Mouse (Mus musculus) liver, adult 2 months (tissue): ENCODE data around the gene Safb2. TPM values are rescaled to one million over a fixed set of nuclear protein-coding genes. Genes with fewer than 3 reads are reported as not detected.

Experiments
- DNase-seq: peaks from one replicate; pipeline ENCODE4 v3.0.0-alpha.2; 2011; ENCODE audit warnings: low read depth, low spot score; ENCODE audit errors: extremely low read depth
- H3K27ac ChIP-seq: fragments of 200-500 bp; replicated peaks from 2 replicates; pipeline ENCODE4 v1.5.1; 2012; ENCODE audit warnings: low read depth, mild to moderate bottlenecking, control low read depth, inconsistent platforms, low read length; ENCODE audit not compliant: insufficient read depth
- H3K27me3 ChIP-seq: fragments of 200-500 bp; 2 replicates; pipeline ENCODE4 v1.6.1; 2012; ENCODE audit warnings: mild to moderate bottlenecking, moderate library complexity, low read length, inconsistent platforms; ENCODE audit not compliant: control insufficient read depth, insufficient read depth
- H3K36me3 ChIP-seq: fragments of 200-500 bp; 2 replicates; pipeline ENCODE4 v1.6.1; 2012; ENCODE audit warnings: low read length, inconsistent platforms; ENCODE audit not compliant: control insufficient read depth, insufficient read depth
- H3K4me1 ChIP-seq: fragments of 200-500 bp; 2 replicates; pipeline ENCODE4 v1.6.1; 2011; ENCODE audit warnings: low read length; ENCODE audit not compliant: control insufficient read depth, insufficient read depth
- H3K4me3 ChIP-seq: fragments of 200-500 bp; 2 replicates; pipeline ENCODE4 v1.5.1; 2011; ENCODE audit warnings: low read depth, mild to moderate bottlenecking, control low read depth, low read length, moderate library complexity; ENCODE audit not compliant: insufficient read depth
- H3K79me2 ChIP-seq: fragments of 200-500 bp; 2 replicates; pipeline ENCODE4 v1.6.1; 2012; ENCODE audit warnings: inconsistent platforms, mild to moderate bottlenecking, low read length, moderate library complexity; ENCODE audit not compliant: control insufficient read depth, insufficient read depth
- H3K9ac ChIP-seq: fragments of 200-500 bp; 2 replicates; pipeline ENCODE4 v1.6.1; 2012; ENCODE audit warnings: low read depth, mild to moderate bottlenecking, control low read depth, inconsistent platforms, low read length
- CTCF ChIP-seq: fragments of 200-500 bp; IDR thresholded peaks from 2 replicates; pipeline ENCODE4 v1.5.1; 2011; ENCODE audit warnings: low read depth, low read length, control low read depth
- POLR2A ChIP-seq: fragments of 200-500 bp; IDR thresholded peaks from 2 replicates; pipeline ENCODE4 v1.6.1; 2011; ENCODE audit warnings: low read length, control low read depth; ENCODE audit not compliant: insufficient read depth; ENCODE audit errors: extremely low read depth
- WGBS: fragments of 180-500 bp; shearing (Covaris S2); methylation state at CpG from one replicate; pipeline ENCODE4 v1.1.7; 2018; 5-methylcytosine and 5-hydroxymethylcytosine counted together
- polyA plus RNA-seq: library from polyadenylated mRNA; depleted of rRNA; stranded (reverse); fragments of >200 nt; gene quantifications from 2 replicates; pipeline ENCODE4 v1.2.3, GENCODE M21; 2012; rRNA removed
- total RNA-seq: library from RNA; depleted of rRNA; stranded (reverse); fragments of >200 nt; gene quantifications from 2 replicates; pipeline ENCODE4 v1.2.3, GENCODE M21; 2014; rRNA removed

Safb2 gene
- total and polyA plus RNA-seq, 2 experiments: 32.8 to 62.3 TPM

DNA sequence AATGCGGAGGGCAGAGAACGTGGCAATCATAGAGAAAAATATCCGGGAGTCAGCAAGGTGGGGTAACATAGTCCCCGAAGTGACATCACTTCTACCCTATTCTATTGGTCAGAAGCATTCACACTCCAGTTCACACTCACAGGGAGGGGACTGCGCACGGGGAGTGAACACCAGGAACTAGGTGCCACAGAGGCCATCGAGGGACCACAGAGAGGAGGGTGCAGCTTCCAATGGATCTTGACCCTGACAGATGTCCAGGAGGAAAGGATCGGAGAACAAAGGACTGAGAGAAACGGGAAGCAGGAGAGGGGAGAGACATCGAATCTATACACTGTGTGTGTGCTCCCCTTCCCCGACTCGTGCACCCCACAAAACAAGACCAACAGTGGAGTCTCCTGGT is 69.5 kb downstream of the Safb2 start:
- no peaks in the 10 kb centered on the region for H3K36me3 ChIP-seq
- TF ChIP-seq POLR2A: no peak
- TF ChIP-seq CTCF: no peak
- no peaks in the 10 kb centered on the region for H3K79me2 ChIP-seq
- H3K27me3 ChIP-seq: peaks cover 23% of the 10 kb centered on the region
- no peak overlapping the region for H3K9ac ChIP-seq
- 61% methylated on average over 12 of the region's 12 CpGs for WGBS
- H3K4me1 ChIP-seq: peaks cover 2% of the 10 kb centered on the region; the same call in 1 of the 2 replicates
- H3K4me3 ChIP-seq: no peak overlapping the region
- H3K27ac ChIP-seq: no peak overlapping the region
- no peak for DNase-seq

DNA sequence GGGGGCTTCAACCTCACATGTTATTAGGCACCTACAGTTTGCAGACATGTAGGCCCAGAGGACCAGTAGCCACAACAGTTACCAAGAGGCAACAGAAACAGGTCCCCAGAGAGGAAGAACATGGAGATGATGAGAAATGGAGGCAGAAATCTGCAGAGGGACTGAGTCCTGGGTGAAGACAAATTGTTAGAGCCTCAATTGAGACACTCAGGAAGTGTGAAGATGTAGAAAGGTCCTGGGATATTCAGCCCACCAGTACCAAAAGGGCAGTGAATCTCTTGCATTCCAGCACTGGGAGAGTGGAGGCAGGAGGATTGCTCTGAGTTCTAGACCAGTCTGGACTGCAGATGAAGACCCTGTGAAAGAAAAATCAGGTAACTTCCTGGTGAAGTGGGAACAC is 70.1 kb downstream of the Safb2 start:
- Histone ChIP-seq H3K27me3 (peaks cover 23% of the 10 kb centered on the region), H3K79me2 (no peaks in the 10 kb centered on the region), H3K27ac (no peak overlapping the region), H3K9ac (no peak overlapping the region), H3K4me3 (no peak overlapping the region), H3K36me3 (no peaks in the 10 kb centered on the region), H3K4me1 (peaks cover 2% of the 10 kb centered on the region; the same call in 1 of the 2 replicates)
- TF ChIP-seq CTCF: no peak
- TF ChIP-seq POLR2A: no peak
- DNase-seq: no peak

DNA sequence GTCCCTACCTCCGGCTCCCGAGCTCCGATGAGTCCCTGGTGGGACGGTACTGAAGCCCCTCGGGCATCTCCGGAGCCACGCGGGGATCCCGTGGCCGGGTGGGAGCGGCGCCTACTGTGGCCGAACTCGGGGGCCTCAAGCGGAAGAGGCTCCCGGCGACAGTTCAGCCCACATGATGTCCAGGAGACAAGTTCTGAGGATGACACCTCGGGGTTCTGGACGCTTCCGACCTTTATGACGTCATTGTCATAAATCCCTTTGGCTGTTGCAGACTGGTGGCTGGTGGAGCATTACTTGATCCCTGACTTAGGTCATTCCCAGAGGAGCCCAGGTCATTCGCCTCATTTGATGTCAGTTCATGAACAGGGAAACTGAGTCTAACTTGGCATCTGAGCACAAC is 72.1 kb downstream of the Safb2 start, which contains the start of gene Znrf4:
TSS of gene Znrf4 (minus strand) at position 122 of the 400 bp plus-strand sequence.
- H3K27me3 ChIP-seq: peaks cover 23% of the 10 kb centered on the region

DNA sequence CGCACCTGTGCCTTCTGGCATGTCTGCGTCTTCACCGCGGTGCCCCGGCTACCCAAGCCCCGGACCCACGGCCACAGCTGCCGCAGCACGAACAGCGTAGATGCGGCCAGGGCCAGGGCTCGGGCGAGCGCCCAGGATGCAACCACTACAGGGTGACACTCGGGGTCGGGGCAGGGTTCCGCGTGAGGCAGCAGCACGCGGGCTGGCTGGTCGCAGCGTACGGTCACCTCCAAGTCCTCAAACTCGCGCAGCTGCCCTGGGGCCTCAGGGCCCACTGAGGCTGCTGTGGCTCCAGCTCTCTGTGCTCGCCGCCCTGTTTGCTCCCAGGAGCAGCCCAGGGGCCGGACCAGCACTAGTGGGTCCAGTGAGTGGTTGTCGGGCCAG is 72.7 kb downstream of the Safb2 start:
- Histone ChIP-seq H3K79me2 (no peaks in the 10 kb centered on the region), H3K4me1 (peaks cover 5% of the 10 kb centered on the region), H3K27me3 (peaks cover 23% of the 10 kb centered on the region), H3K4me3 (no peak overlapping the region), H3K27ac (no peak overlapping the region), H3K9ac (no peak overlapping the region), H3K36me3 (no peaks in the 10 kb centered on the region)
- no peak for DNase-seq
- TF ChIP-seq CTCF (no peak), POLR2A (no peak)
- 23% methylated on average over 29 of the region's 29 CpGs for WGBS

More for the DNA sequence above, 72.1 kb downstream of the Safb2 start, which contains the start of gene Znrf4:
- Histone ChIP-seq H3K36me3 (no peaks in the 10 kb centered on the region), H3K9ac (no peak within 1 kb of the TSS), H3K4me3 (no peak within 1 kb of the TSS), H3K79me2 (no peaks in the 10 kb centered on the region), H3K27ac (no peak within 1 kb of the TSS), H3K4me1 (peaks cover 4% of the 10 kb centered on the region; the same call in 1 of the 2 replicates)
- no peak for DNase-seq
- 62% methylated on average over 22 of the region's 22 CpGs for WGBS
- TF ChIP-seq POLR2A (no peak), CTCF (no peak)

DNA sequence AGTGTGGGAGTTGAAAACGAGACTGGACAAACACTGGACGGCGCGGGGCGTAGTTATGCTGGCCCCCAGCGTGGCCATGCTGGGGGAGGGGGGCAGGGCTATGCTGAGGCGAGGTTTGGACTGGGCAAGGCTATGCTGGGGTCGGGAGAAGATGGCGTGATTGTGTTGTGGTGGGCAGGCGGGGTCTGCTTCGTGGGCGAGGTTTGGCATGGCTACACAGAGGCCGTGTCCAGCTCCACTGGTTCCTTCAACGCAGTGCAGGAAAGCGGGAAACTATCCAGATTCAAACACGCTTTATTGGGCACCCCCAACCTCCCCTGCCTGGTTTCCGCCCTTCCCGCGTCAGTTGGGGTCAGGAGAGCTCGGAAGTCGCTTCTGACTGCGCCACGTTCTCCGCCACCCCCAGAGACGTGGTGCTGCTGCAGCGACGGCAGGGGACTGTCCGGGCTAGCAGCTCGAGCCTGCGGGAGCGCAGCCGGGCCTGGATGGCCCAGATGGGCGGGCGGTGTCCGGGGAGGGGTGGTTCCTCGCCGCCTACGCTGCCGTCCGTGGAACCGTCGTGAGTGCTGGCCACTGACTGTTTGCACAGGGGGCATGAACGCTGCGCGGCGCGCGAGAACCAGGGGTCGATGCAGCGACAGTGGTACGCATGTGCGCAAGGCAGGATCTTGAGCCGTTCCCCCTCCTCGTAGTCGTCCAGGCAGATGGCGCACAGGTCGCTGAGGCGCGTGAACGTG is 73.2 kb downstream of the Safb2 start:
- no peak for DNase-seq
- WGBS: 7% methylated on average over 60 of the region's 60 CpGs
- H3K27ac ChIP-seq: no peak overlapping the region
- no peak overlapping the region for H3K4me3 ChIP-seq
- H3K27me3 ChIP-seq: peaks cover 23% of the 10 kb centered on the region
- TF ChIP-seq CTCF: no peak
- TF ChIP-seq POLR2A: no peak
- no peak overlapping the region for H3K9ac ChIP-seq
- H3K36me3 ChIP-seq: no peaks in the 10 kb centered on the region
- H3K79me2 ChIP-seq: no peaks in the 10 kb centered on the region
- H3K4me1 ChIP-seq: peaks cover 5% of the 10 kb centered on the region

Other genes starting within 250 kb of the Safb2 start
- gene Ptprs, start 108.1 kb downstream of the Safb2 start, total RNA-seq: 4.4 and 6.0 TPM in 2 replicates
- 7.5 and 10.2 TPM in 2 replicates for gene Ptprs, start 108.1 kb downstream of the Safb2 start, polyA plus RNA-seq
- not detected in 2 replicates for gene Znrf4, start 72.2 kb downstream of the Safb2 start, total RNA-seq
- gene Znrf4, start 72.2 kb downstream of the Safb2 start, polyA plus RNA-seq: not detected in 2 replicates
- not detected in 2 replicates for gene Gm20219, start 30.2 kb downstream of the Safb2 start, total RNA-seq
- 0.14 and 0.31 TPM in 2 replicates for gene Gm20219, start 30.2 kb downstream of the Safb2 start, polyA plus RNA-seq
- 20.8 and 22.9 TPM in 2 replicates for gene Safb, start 240 bp upstream of the Safb2 start, total RNA-seq
- gene Safb, start 240 bp upstream of the Safb2 start, polyA plus RNA-seq: 36.6 and 56.2 TPM in 2 replicates
- 201 and 208 TPM in 2 replicates for gene 2410015M20Rik, start 25.2 kb upstream of the Safb2 start, total RNA-seq
- 214 and 259 TPM in 2 replicates for gene 2410015M20Rik, start 25.2 kb upstream of the Safb2 start, polyA plus RNA-seq
- gene Rpl36, start 28.8 kb upstream of the Safb2 start, total RNA-seq: 820 and 1,038 TPM in 2 replicates
- 845 and 1,134 TPM in 2 replicates for gene Rpl36, start 28.8 kb upstream of the Safb2 start, polyA plus RNA-seq
- gene Lonp1, start 42.3 kb upstream of the Safb2 start, total RNA-seq: 81.0 and 89.5 TPM in 2 replicates
- 124 and 129 TPM in 2 replicates for gene Lonp1, start 42.3 kb upstream of the Safb2 start, polyA plus RNA-seq
- 1.0 and 1.1 TPM in 2 replicates for gene Catsperd, start 43.6 kb upstream of the Safb2 start, total RNA-seq
- gene Catsperd, start 43.6 kb upstream of the Safb2 start, polyA plus RNA-seq: 0.70 and 4.0 TPM in 2 replicates
- gene Ranbp3, start 88.7 kb upstream of the Safb2 start, total RNA-seq: 14.3 and 18.6 TPM in 2 replicates
- 36.2 and 38.7 TPM in 2 replicates for gene Ranbp3, start 88.7 kb upstream of the Safb2 start, polyA plus RNA-seq
- gene Ndufa11, start 133.2 kb upstream of the Safb2 start, total RNA-seq: 110 and 146 TPM in 2 replicates
- gene Ndufa11, start 133.2 kb upstream of the Safb2 start, polyA plus RNA-seq: 462 and 466 TPM in 2 replicates
- 8.9 and 10.7 TPM in 2 replicates for gene Vmac, start 133.4 kb upstream of the Safb2 start, total RNA-seq
- gene Vmac, start 133.4 kb upstream of the Safb2 start, polyA plus RNA-seq: 12.3 and 15.2 TPM in 2 replicates
- gene Nrtn, start 172.9 kb upstream of the Safb2 start, total RNA-seq: 0.83 and 1.3 TPM in 2 replicates
- gene Nrtn, start 172.9 kb upstream of the Safb2 start, polyA plus RNA-seq: 1.9 and 3.6 TPM in 2 replicates
- gene Dus3l, start 180.2 kb upstream of the Safb2 start, total RNA-seq: 7.2 and 11.9 TPM in 2 replicates
- 19.7 and 25.7 TPM in 2 replicates for gene Dus3l, start 180.2 kb upstream of the Safb2 start, polyA plus RNA-seq
- gene Prr22, start 185.7 kb upstream of the Safb2 start, total RNA-seq: 0.18 TPM in 1 of 2 replicates, not detected in the other
- gene Prr22, start 185.7 kb upstream of the Safb2 start, polyA plus RNA-seq: 0.85 and 1.5 TPM in 2 replicates
- gene Rfx2, start 246.4 kb upstream of the Safb2 start, total RNA-seq: 0.18 and 0.54 TPM in 2 replicates
- 0.87 and 1.0 TPM in 2 replicates for gene Rfx2, start 246.4 kb upstream of the Safb2 start, polyA plus RNA-seq